Mouse (Mus musculus) MEL (cell line): ENCODE measurements around the gene Shb. TPM values are rescaled to one million over a fixed set of nuclear protein-coding genes. Genes with fewer than 3 reads are reported as not detected.

Source experiments
- DNase-seq: peaks from one replicate; pipeline ENCODE4 v3.0.0; 2011; ENCODE audit warnings: low read depth, low spot score
- H3K27ac ChIP-seq: 2 replicates; pipeline ENCODE4 v1.5.1; 2012; ENCODE audit warnings: low read depth, mild to moderate bottlenecking, control low read depth, low read length, moderate library complexity; ENCODE audit not compliant: control insufficient read depth
- H3K27me3 ChIP-seq, 2 experiments: fragments of 150-350 bp in 1 of 2; sonication (generic) in 1 of 2; 2 replicates each; pipeline ENCODE4 v1.6.1; 2012; ENCODE audit warnings: low read length in 2 of 2, mild to moderate bottlenecking in 2 of 2, improper control_type of control experiment in 1 of 2, moderate library complexity in 1 of 2; ENCODE audit not compliant: insufficient read depth in 2 of 2, control insufficient read depth in 1 of 2
- H3K36me3 ChIP-seq, 2 experiments: 2 replicates each; pipeline ENCODE4 v1.6.1; 2012 to 2014; ENCODE audit warnings: low read length in 2 of 2, improper control_type of control experiment in 1 of 2, inconsistent platforms in 1 of 2, mild to moderate bottlenecking in 1 of 2; ENCODE audit not compliant: insufficient read depth in 2 of 2, control insufficient read depth in 1 of 2
- H3K4me1 ChIP-seq, 2 experiments: fragments of 150-350 bp in 1 of 2; sonication (generic) in 1 of 2; 2 replicates each; pipeline ENCODE4 v1.6.1; 2012; ENCODE audit warnings: low read length in 2 of 2, improper control_type of control experiment in 1 of 2, mild to moderate bottlenecking in 1 of 2; ENCODE audit not compliant: insufficient read depth in 2 of 2, control insufficient read depth in 1 of 2
- H3K4me3 ChIP-seq, 2 experiments: fragments of 150-350 bp in 1 of 2; sonication (generic) in 1 of 2; 2 replicates each; pipeline ENCODE4 v1.5.1; 2012; ENCODE audit warnings: low read depth in 2 of 2, low read length in 2 of 2, mild to moderate bottlenecking in 2 of 2, moderate library complexity in 2 of 2, control low read depth in 1 of 2, improper control_type of control experiment in 1 of 2; ENCODE audit not compliant: control insufficient read depth in 1 of 2, insufficient read depth in 1 of 2
- H3K79me2 ChIP-seq: 2 replicates; pipeline ENCODE4 v1.6.1; 2012; ENCODE audit warnings: mild to moderate bottlenecking, low read length, moderate library complexity; ENCODE audit not compliant: control insufficient read depth, poor library complexity, insufficient read depth
- H3K9ac ChIP-seq: 2 replicates; pipeline ENCODE4 v1.6.1; 2012; ENCODE audit warnings: low read depth, mild to moderate bottlenecking, control low read depth, low read length, moderate library complexity; ENCODE audit not compliant: control insufficient read depth, poor library complexity, severe bottlenecking
- H3K9me3 ChIP-seq: fragments of 150-350 bp; sonication (generic); replicated peaks from 2 replicates; pipeline ENCODE4 v1.6.1; 2012; ENCODE audit warnings: mild to moderate bottlenecking, low read length, improper control_type of control experiment, moderate library complexity; ENCODE audit not compliant: insufficient read depth
- BHLHE40 ChIP-seq: IDR thresholded peaks from 2 replicates; pipeline ENCODE4 v1.6.1; 2012; ENCODE audit warnings: low read depth, mild to moderate bottlenecking, inconsistent platforms, low read length, improper control_type of control experiment, borderline replicate concordance
- EP300 ChIP-seq, 2 experiments: IDR thresholded peaks; 2 replicates each; pipeline ENCODE4 v1.6.1; 2011; ENCODE audit warnings: improper control_type of control experiment in 2 of 2, low read length in 2 of 2, low read depth in 1 of 2, mild to moderate bottlenecking in 1 of 2
- GATA1 ChIP-seq: IDR thresholded peaks from 2 replicates; pipeline ENCODE4 v1.6.1; 2011; ENCODE audit warnings: low read depth, low read length, improper control_type of control experiment
- MAZ ChIP-seq: IDR thresholded peaks from 2 replicates; pipeline ENCODE4 v1.6.1; 2012; ENCODE audit warnings: low read depth, mild to moderate bottlenecking, inconsistent platforms, low read length, improper control_type of control experiment
- MXI1 ChIP-seq: IDR thresholded peaks from 2 replicates; pipeline ENCODE4 v1.6.1; 2011; ENCODE audit warnings: mild to moderate bottlenecking, low read depth, low read length, improper control_type of control experiment
- MYC ChIP-seq: IDR thresholded peaks from 2 replicates; pipeline ENCODE4 v1.6.1; 2011; ENCODE audit warnings: low read depth, mild to moderate bottlenecking, low read length, improper control_type of control experiment, moderate library complexity
- NELFE ChIP-seq: IDR thresholded peaks from 2 replicates; pipeline ENCODE4 v1.6.1; 2011; ENCODE audit warnings: low read depth, low read length, improper control_type of control experiment
- POLR2A ChIP-seq, 2 experiments: IDR thresholded peaks; 2 replicates each; pipeline ENCODE4 v1.6.1; 2011 to 2012; ENCODE audit warnings: low read length in 2 of 2, mild to moderate bottlenecking in 2 of 2, control low read depth in 1 of 2, improper control_type of control experiment in 1 of 2, low read depth in 1 of 2, moderate library complexity in 1 of 2; ENCODE audit not compliant: control insufficient read depth in 1 of 2, insufficient read depth in 1 of 2, poor library complexity in 1 of 2
- POLR2AphosphoS5 ChIP-seq: IDR thresholded peaks from 2 replicates; pipeline ENCODE4 v1.6.1; 2012; ENCODE audit warnings: low read depth, borderline replicate concordance, mild to moderate bottlenecking, inconsistent platforms, low read length, moderate library complexity, mixed read lengths
- SIN3A ChIP-seq: IDR thresholded peaks from 2 replicates; pipeline ENCODE4 v1.6.1; 2012; ENCODE audit warnings: low read length, improper control_type of control experiment, inconsistent platforms
- SMC3 ChIP-seq: IDR thresholded peaks from 2 replicates; pipeline ENCODE4 v1.6.1; 2011; ENCODE audit warnings: low read depth, low read length, improper control_type of control experiment
- TAL1 ChIP-seq: IDR thresholded peaks from 2 replicates; pipeline ENCODE4 v1.6.1; 2012; ENCODE audit warnings: mild to moderate bottlenecking, inconsistent platforms, low read length, moderate library complexity, mixed read lengths
- TBP ChIP-seq: IDR thresholded peaks from 2 replicates; pipeline ENCODE4 v1.8.0; 2011; ENCODE audit warnings: low read depth, low read length, improper control_type of control experiment
- USF1 ChIP-seq: IDR thresholded peaks from 2 replicates; pipeline ENCODE4 v1.6.1; 2014; ENCODE audit warnings: low read depth, mild to moderate bottlenecking, inconsistent platforms, low read length, improper control_type of control experiment, moderate library complexity
- ZKSCAN1 ChIP-seq: IDR thresholded peaks from 2 replicates; pipeline ENCODE4 v1.6.1; 2012; ENCODE audit warnings: low read depth, mild to moderate bottlenecking, inconsistent platforms, low read length, improper control_type of control experiment, moderate library complexity
- ZMIZ1 ChIP-seq: IDR thresholded peaks from 2 replicates; pipeline ENCODE4 v1.6.1; 2012; ENCODE audit warnings: low read depth, mild to moderate bottlenecking, inconsistent platforms, low read length, improper control_type of control experiment, moderate library complexity
- ZNF384 ChIP-seq: IDR thresholded peaks from 2 replicates; pipeline ENCODE4 v1.6.1; 2012; ENCODE audit warnings: low read depth, mild to moderate bottlenecking, inconsistent platforms, low read length, improper control_type of control experiment
- polyA plus RNA-seq, 2 experiments: library from polyadenylated mRNA; stranded (reverse) in 1 of 2; unstranded in 1 of 2; fragments of >175 nt in 1 of 2; fragments of >200 nt in 1 of 2; gene quantifications; 2 replicates each; pipeline versions ENCODE4 v1.2.1 to v1.2.4; 2012; ENCODE audit warnings: low replicate concordance in 2 of 2, low read depth in 1 of 2; ENCODE audit not compliant: insufficient read length in 2 of 2, insufficient read depth in 1 of 2, missing spikeins in 1 of 2
- total RNA-seq: library from RNA; depleted of rRNA; stranded (reverse); fragments of 300-350 nt; gene quantifications from 2 replicates; pipeline ENCODE4 v1.2.3, GENCODE M21; 2012

Shb gene
- total and polyA plus RNA-seq, 3 experiments: 5.2 to 13.9 TPM; not detected in 1

GRCm38 (mm10) chr4:45457543-45457942, 74.7 kb downstream of the Shb start:
- no peaks in the 10 kb centered on the region for H3K79me2 ChIP-seq
- no peaks in the 10 kb centered on the region for H3K9me3 ChIP-seq
- H3K4me3 ChIP-seq: no peak overlapping the region
- TF ChIP-seq MAZ (no peak), MXI1 (no peak), BHLHE40 (no peak), POLR2A (IDR thresholded peaks at IDR 0.05; ENCODE audit: control insufficient read depth in 1 of 2, insufficient read depth in 1 of 2, low read depth in 1 of 2, low read length in 2 of 2, poor library complexity in 1 of 2) (no peak), TAL1 (no peak), NELFE (no peak), SIN3A (no peak)
- H3K9ac ChIP-seq: no peak overlapping the region
- no peaks in the 10 kb centered on the region; a peak in 1 of 4 replicates for H3K36me3 ChIP-seq
- no peaks in the 10 kb centered on the region for H3K4me1 ChIP-seq
- H3K27ac ChIP-seq: no peak overlapping the region
- no peak for DNase-seq
- no peaks in the 10 kb centered on the region for H3K27me3 ChIP-seq

- H3K27me3 ChIP-seq: no peaks in the 10 kb centered on the region
- H3K4me1 ChIP-seq: no peaks in the 10 kb centered on the region
- DNase-seq: no peak
- no peak overlapping the region for H3K9ac ChIP-seq
- H3K27ac ChIP-seq: no peak overlapping the region
- H3K4me3 ChIP-seq: no peak overlapping the region
- H3K79me2 ChIP-seq: no peaks in the 10 kb centered on the region
- no peaks in the 10 kb centered on the region; a peak in 1 of 4 replicates for H3K36me3 ChIP-seq
- TF ChIP-seq ZKSCAN1: no peak
- no peak for TF ChIP-seq MXI1
- TF ChIP-seq ZNF384: no peak
- no peak for TF ChIP-seq EP300 (IDR thresholded peaks at IDR 0.05; ENCODE audit: low read depth in 1 of 2, low read length in 2 of 2)
- TF ChIP-seq GATA1: no peak
- TF ChIP-seq TBP: no peak
- no peak for TF ChIP-seq SMC3
- TF ChIP-seq POLR2AphosphoS5: no peak
- TF ChIP-seq TAL1: no peak
- TF ChIP-seq USF1: no peak
- no peak for TF ChIP-seq MYC
- TF ChIP-seq ZMIZ1: no peak
- H3K9me3 ChIP-seq: no peaks in the 10 kb centered on the region
These were observed 77.3 kb downstream of the Shb start for GRCm38 (mm10) chr4:45455001-45455400.
